Mouse (Mus musculus) olfactory bulb, adult 2 months (tissue): ENCODE data around the gene Slc30a1.

Experiments used
- CTCF ChIP-seq: fragments of 200-500 bp; IDR thresholded peaks from 2 replicates; pipeline ENCODE4 v1.5.1; 2012; ENCODE audit warnings: low read depth, mild to moderate bottlenecking, low read length, moderate library complexity; ENCODE audit not compliant: insufficient read depth
- POLR2A ChIP-seq: fragments of 200-500 bp; IDR thresholded peaks from 2 replicates; pipeline ENCODE4 v1.6.1; 2012; ENCODE audit warnings: mild to moderate bottlenecking, low read depth, low read length, moderate library complexity; ENCODE audit not compliant: insufficient read depth

GRCm38 (mm10) chr1:191928345-191928744 lies 21.8 kb downstream of the Slc30a1 start:
- TF ChIP-seq CTCF, result no peak
- no peak for TF ChIP-seq POLR2A
